Mouse (Mus musculus) MEL (cell line): ENCODE data around the gene Aldh6a1. TPM values are rescaled to one million over a fixed set of nuclear protein-coding genes. Genes with fewer than 3 reads are reported as not detected.

ENCODE experiments used
- DNase-seq: peaks from one replicate; pipeline ENCODE4 v3.0.0; 2011; ENCODE audit warnings: low read depth, low spot score
- H3K27ac ChIP-seq: 2 replicates; pipeline ENCODE4 v1.5.1; 2012; ENCODE audit warnings: low read depth, mild to moderate bottlenecking, control low read depth, low read length, moderate library complexity; ENCODE audit not compliant: control insufficient read depth
- H3K27me3 ChIP-seq, 2 experiments: fragments of 150-350 bp in 1 of 2; sonication (generic) in 1 of 2; 2 replicates each; pipeline ENCODE4 v1.6.1; 2012; ENCODE audit warnings: low read length in 2 of 2, mild to moderate bottlenecking in 2 of 2, improper control_type of control experiment in 1 of 2, moderate library complexity in 1 of 2; ENCODE audit not compliant: insufficient read depth in 2 of 2, control insufficient read depth in 1 of 2
- H3K36me3 ChIP-seq, 2 experiments: 2 replicates each; pipeline ENCODE4 v1.6.1; 2012 to 2014; ENCODE audit warnings: low read length in 2 of 2, improper control_type of control experiment in 1 of 2, inconsistent platforms in 1 of 2, mild to moderate bottlenecking in 1 of 2; ENCODE audit not compliant: insufficient read depth in 2 of 2, control insufficient read depth in 1 of 2
- H3K4me1 ChIP-seq, 2 experiments: fragments of 150-350 bp in 1 of 2; sonication (generic) in 1 of 2; 2 replicates each; pipeline ENCODE4 v1.6.1; 2012; ENCODE audit warnings: low read length in 2 of 2, improper control_type of control experiment in 1 of 2, mild to moderate bottlenecking in 1 of 2; ENCODE audit not compliant: insufficient read depth in 2 of 2, control insufficient read depth in 1 of 2
- H3K4me3 ChIP-seq, 2 experiments: fragments of 150-350 bp in 1 of 2; sonication (generic) in 1 of 2; 2 replicates each; pipeline ENCODE4 v1.5.1; 2012; ENCODE audit warnings: low read depth in 2 of 2, low read length in 2 of 2, mild to moderate bottlenecking in 2 of 2, moderate library complexity in 2 of 2, control low read depth in 1 of 2, improper control_type of control experiment in 1 of 2; ENCODE audit not compliant: control insufficient read depth in 1 of 2, insufficient read depth in 1 of 2
- H3K79me2 ChIP-seq: 2 replicates; pipeline ENCODE4 v1.6.1; 2012; ENCODE audit warnings: mild to moderate bottlenecking, low read length, moderate library complexity; ENCODE audit not compliant: control insufficient read depth, poor library complexity, insufficient read depth
- H3K9ac ChIP-seq: 2 replicates; pipeline ENCODE4 v1.6.1; 2012; ENCODE audit warnings: low read depth, mild to moderate bottlenecking, control low read depth, low read length, moderate library complexity; ENCODE audit not compliant: control insufficient read depth, poor library complexity, severe bottlenecking
- H3K9me3 ChIP-seq: fragments of 150-350 bp; sonication (generic); replicated peaks from 2 replicates; pipeline ENCODE4 v1.6.1; 2012; ENCODE audit warnings: mild to moderate bottlenecking, low read length, improper control_type of control experiment, moderate library complexity; ENCODE audit not compliant: insufficient read depth
- BHLHE40 ChIP-seq: IDR thresholded peaks from 2 replicates; pipeline ENCODE4 v1.6.1; 2012; ENCODE audit warnings: low read depth, mild to moderate bottlenecking, inconsistent platforms, low read length, improper control_type of control experiment, borderline replicate concordance
- CHD2 ChIP-seq: IDR thresholded peaks from 2 replicates; pipeline ENCODE4 v1.6.1; 2011; ENCODE audit warnings: low read length, improper control_type of control experiment
- CTCF ChIP-seq, 3 experiments: IDR thresholded peaks in 2 of 3; conservative IDR thresholded peaks in 1 of 3; 2 replicates each; pipeline ENCODE4 v1.5.1; 2011 to 2012; ENCODE audit warnings: low read length in 3 of 3, low read depth in 2 of 3, mild to moderate bottlenecking in 2 of 3, improper control_type of control experiment in 1 of 3, inconsistent platforms in 1 of 3, mixed read lengths in 1 of 3, moderate library complexity in 1 of 3; ENCODE audit not compliant: control insufficient read depth in 1 of 3, insufficient read depth in 1 of 3, poor library complexity in 1 of 3, severe bottlenecking in 1 of 3
- ELF1 ChIP-seq: IDR thresholded peaks from 2 replicates; pipeline ENCODE4 v1.6.1; 2014; ENCODE audit warnings: low read depth, mild to moderate bottlenecking, inconsistent platforms, low read length, improper control_type of control experiment, moderate library complexity
- EP300 ChIP-seq, 2 experiments: IDR thresholded peaks; 2 replicates each; pipeline ENCODE4 v1.6.1; 2011; ENCODE audit warnings: improper control_type of control experiment in 2 of 2, low read length in 2 of 2, low read depth in 1 of 2, mild to moderate bottlenecking in 1 of 2
- HCFC1 ChIP-seq: IDR thresholded peaks from 2 replicates; pipeline ENCODE4 v1.6.1; 2012; ENCODE audit warnings: low read depth, mild to moderate bottlenecking, inconsistent platforms, low read length, improper control_type of control experiment, moderate library complexity
- KAT2A ChIP-seq: conservative IDR thresholded peaks from 2 replicates; pipeline ENCODE4 v1.6.1; 2012; ENCODE audit warnings: low read depth, low read length, improper control_type of control experiment, inconsistent platforms
- MAFK ChIP-seq: IDR thresholded peaks from 2 replicates; pipeline ENCODE4 v1.6.1; 2011; ENCODE audit warnings: low read depth, mild to moderate bottlenecking, low read length, improper control_type of control experiment, borderline replicate concordance
- MAZ ChIP-seq: IDR thresholded peaks from 2 replicates; pipeline ENCODE4 v1.6.1; 2012; ENCODE audit warnings: low read depth, mild to moderate bottlenecking, inconsistent platforms, low read length, improper control_type of control experiment
- NELFE ChIP-seq: IDR thresholded peaks from 2 replicates; pipeline ENCODE4 v1.6.1; 2011; ENCODE audit warnings: low read depth, low read length, improper control_type of control experiment
- NRF1 ChIP-seq: IDR thresholded peaks from 2 replicates; pipeline ENCODE4 v1.6.1; 2014; ENCODE audit warnings: low read depth, mild to moderate bottlenecking, inconsistent platforms, low read length, improper control_type of control experiment, moderate library complexity; ENCODE audit not compliant: poor library complexity, insufficient read depth, severe bottlenecking
- POLR2AphosphoS5 ChIP-seq: IDR thresholded peaks from 2 replicates; pipeline ENCODE4 v1.6.1; 2012; ENCODE audit warnings: low read depth, borderline replicate concordance, mild to moderate bottlenecking, inconsistent platforms, low read length, moderate library complexity, mixed read lengths
- SMC3 ChIP-seq: IDR thresholded peaks from 2 replicates; pipeline ENCODE4 v1.6.1; 2011; ENCODE audit warnings: low read depth, low read length, improper control_type of control experiment
- TCF12 ChIP-seq: IDR thresholded peaks from 2 replicates; pipeline ENCODE4 v1.6.1; 2014; ENCODE audit warnings: low read depth, mild to moderate bottlenecking, inconsistent platforms, low read length, improper control_type of control experiment, moderate library complexity
- USF1 ChIP-seq: IDR thresholded peaks from 2 replicates; pipeline ENCODE4 v1.6.1; 2014; ENCODE audit warnings: low read depth, mild to moderate bottlenecking, inconsistent platforms, low read length, improper control_type of control experiment, moderate library complexity
- polyA plus RNA-seq, 2 experiments: library from polyadenylated mRNA; stranded (reverse) in 1 of 2; unstranded in 1 of 2; fragments of >175 nt in 1 of 2; fragments of >200 nt in 1 of 2; gene quantifications; 2 replicates each; pipeline versions ENCODE4 v1.2.1 to v1.2.4; 2012; ENCODE audit warnings: low replicate concordance in 2 of 2, low read depth in 1 of 2; ENCODE audit not compliant: insufficient read length in 2 of 2, insufficient read depth in 1 of 2, missing spikeins in 1 of 2
- total RNA-seq: library from RNA; depleted of rRNA; stranded (reverse); fragments of 300-350 nt; gene quantifications from 2 replicates; pipeline ENCODE4 v1.2.3, GENCODE M21; 2012

Aldh6a1 gene
- total and polyA plus RNA-seq, 3 experiments, result 1.4 to 2.9 TPM; not detected in 1

GRCm38 (mm10) chr12:84392681-84393080 lies 58.1 kb downstream of the Aldh6a1 start:
- H3K9ac ChIP-seq, result no peak overlapping the region

GRCm38 (mm10) chr12:84390336-84390735 lies 60.5 kb downstream of the Aldh6a1 start:
- no peak overlapping the region for H3K27ac ChIP-seq
- H3K9me3 ChIP-seq, result no peaks in the 10 kb centered on the region
- DNase-seq, result no peak
- H3K4me1 ChIP-seq, result no peaks in the 10 kb centered on the region; a peak in 1 of 4 replicates
- H3K27me3 ChIP-seq, result no peaks in the 10 kb centered on the region
- H3K4me3 ChIP-seq, result no peak overlapping the region
- no peak for TF ChIP-seq HCFC1
- TF ChIP-seq NELFE, result no peak
- no peak for TF ChIP-seq CTCF (IDR thresholded peaks at IDR 0.05 in 2 of 3, conservative IDR thresholded peaks at IDR 0.05 in 1 of 3; ENCODE audit: control insufficient read depth in 1 of 3, insufficient read depth in 1 of 3, low read depth in 2 of 3, low read length in 3 of 3, poor library complexity in 1 of 3, severe bottlenecking in 1 of 3)
- no peak for TF ChIP-seq POLR2AphosphoS5
- TF ChIP-seq MAFK, result no peak
- no peak for TF ChIP-seq USF1
- TF ChIP-seq ELF1, result no peak
- no peak for TF ChIP-seq NRF1
- no peak for TF ChIP-seq MAZ
- no peak for TF ChIP-seq TCF12
- no peaks in the 10 kb centered on the region for H3K79me2 ChIP-seq
- H3K9ac ChIP-seq, result no peak overlapping the region
- no peaks in the 10 kb centered on the region; a peak in 1 of 4 replicates for H3K36me3 ChIP-seq

More at GRCm38 (mm10) chr12:84392681-84393080, 58.1 kb downstream of the Aldh6a1 start:
- no peak overlapping the region for H3K27ac ChIP-seq
- no peaks in the 10 kb centered on the region for H3K79me2 ChIP-seq
- no peaks in the 10 kb centered on the region for H3K9me3 ChIP-seq
- peaks cover 0 to 3% of the 10 kb centered on the region in 2 experiments; a peak in 1 of 4 replicates for H3K36me3 ChIP-seq
- TF ChIP-seq NELFE (no peak), SMC3 (no peak), EP300 (IDR thresholded peaks at IDR 0.05; ENCODE audit: low read depth in 1 of 2, low read length in 2 of 2) (no peak), BHLHE40 (no peak), KAT2A (no peak), CTCF (IDR thresholded peaks at IDR 0.05 in 2 of 3, conservative IDR thresholded peaks at IDR 0.05 in 1 of 3; ENCODE audit: control insufficient read depth in 1 of 3, insufficient read depth in 1 of 3, low read depth in 2 of 3, low read length in 3 of 3, poor library complexity in 1 of 3, severe bottlenecking in 1 of 3) (no peak), CHD2 (no peak)
- DNase-seq, result no peak
- no peaks in the 10 kb centered on the region for H3K27me3 ChIP-seq
- H3K4me3 ChIP-seq, result no peak overlapping the region
- H3K4me1 ChIP-seq, result no peaks in the 10 kb centered on the region
